Mouse (Mus musculus) embryonic facial prominence, embryonic 10.5 days (tissue): Measurements from ENCODE around the gene Ap3b1. TPM values are rescaled to one million over a fixed set of nuclear protein-coding genes. Genes with fewer than 3 reads are reported as not detected.

ENCODE experiments used
- DNase-seq: peaks from one replicate; pipeline ENCODE4 v3.0.0-alpha.2; 2017; ENCODE audit warnings: low spot score
- H3K27ac ChIP-seq: fragments of 300-500 bp; sonication (generic); replicated peaks from 2 replicates; pipeline ENCODE4 v1.5.1; 2016; ENCODE audit warnings: mild to moderate bottlenecking
- H3K27me3 ChIP-seq: fragments of 300-500 bp; sonication (generic); replicated peaks from 2 replicates; pipeline ENCODE4 v1.6.1; 2016; ENCODE audit warnings: low read depth, mild to moderate bottlenecking; ENCODE audit not compliant: poor library complexity, severe bottlenecking
- H3K36me3 ChIP-seq: fragments of 300-500 bp; sonication (generic); replicated peaks from 2 replicates; pipeline ENCODE4 v1.6.1; 2016; ENCODE audit warnings: mild to moderate bottlenecking, moderate library complexity
- H3K4me1 ChIP-seq: fragments of 300-500 bp; sonication (generic); 2 replicates; pipeline ENCODE4 v1.6.1; 2016
- H3K4me3 ChIP-seq: fragments of 300-500 bp; sonication (generic); 2 replicates; pipeline ENCODE4 v1.5.1; 2016; ENCODE audit warnings: mild to moderate bottlenecking, moderate library complexity
- H3K9me3 ChIP-seq: fragments of 300-500 bp; sonication (generic); 2 replicates; pipeline ENCODE4 v1.6.1; 2016; ENCODE audit warnings: mild to moderate bottlenecking
- WGBS: fragments of 180-500 bp; shearing (Covaris S2); methylation state at CpG from one replicate; pipeline ENCODE4 v1.1.7; 2016; 5-methylcytosine and 5-hydroxymethylcytosine counted together
- polyA plus RNA-seq: library from polyadenylated mRNA; unstranded; fragments of >200 nt; fragmentation: Nextera tagmentation; extraction: Ambion mirVana; gene quantifications from 2 replicates; pipeline ENCODE4 v1.2.1, GENCODE M21; 2016

Gene Ap3b1
- polyA plus RNA-seq, 1 experiment from 2014 or later = 37.7 TPM

DNA sequence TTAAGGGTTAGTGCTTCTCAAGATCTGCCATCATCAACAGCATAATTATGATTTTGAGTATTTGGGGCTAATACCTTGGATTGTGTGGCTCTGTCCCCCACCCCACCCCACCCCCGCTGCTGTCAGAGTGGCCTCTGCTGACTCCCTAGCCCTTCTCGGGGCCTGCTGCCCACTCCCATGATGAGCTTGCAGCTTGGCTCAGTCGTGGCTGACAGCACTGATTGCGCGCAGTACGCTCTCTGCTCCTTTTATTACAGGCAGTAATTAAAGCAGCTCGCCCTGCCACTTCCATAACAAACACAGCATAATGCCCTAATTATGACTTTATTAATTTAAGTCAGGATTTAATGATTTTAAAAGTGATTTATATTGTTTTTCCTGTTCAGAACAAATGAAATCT lies 121.5 kb downstream of the Ap3b1 start:
- Histone ChIP-seq H3K4me3 (no peak overlapping the region), H3K36me3 (peaks cover 88% of the 10 kb centered on the region), H3K27ac (no peak overlapping the region)

DNA sequence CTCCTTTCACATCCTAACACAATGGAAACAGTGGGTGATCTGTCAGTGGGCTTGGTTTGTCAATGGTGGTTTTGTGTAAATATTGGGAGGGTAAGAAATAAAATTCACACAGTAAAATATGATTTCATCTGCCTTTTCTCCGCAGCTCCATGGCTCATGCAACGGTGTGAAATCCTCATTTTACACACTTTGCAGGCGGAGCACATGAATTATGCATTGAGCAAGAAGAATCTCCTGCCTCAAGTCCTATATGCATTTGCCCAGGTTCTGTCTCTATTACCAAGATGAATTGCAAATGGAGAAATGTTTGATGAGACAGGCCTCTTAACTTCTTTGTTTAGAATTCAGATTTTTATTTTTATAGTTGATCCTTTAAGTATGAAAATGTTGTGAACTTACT lies 131.9 kb downstream of the Ap3b1 start:
- 90% methylated on average over 3 of the region's 3 CpGs for WGBS
- Histone ChIP-seq H3K4me1 (no peaks in the 10 kb centered on the region), H3K4me3 (no peak overlapping the region), H3K27me3 (no peaks in the 10 kb centered on the region), H3K27ac (no peak overlapping the region), H3K9me3 (no peaks in the 10 kb centered on the region), H3K36me3 (peaks cover 42% of the 10 kb centered on the region)
- no peak for DNase-seq

More for the DNA sequence above, 121.5 kb downstream of the Ap3b1 start:
- no peaks in the 10 kb centered on the region for H3K4me1 ChIP-seq
- no peak for DNase-seq
- WGBS = 88% methylated on average over 7 of the region's 7 CpGs
- no peaks in the 10 kb centered on the region for H3K27me3 ChIP-seq
- peaks cover 5% of the 10 kb centered on the region; the same call in 1 of the 2 replicates for H3K9me3 ChIP-seq

DNA sequence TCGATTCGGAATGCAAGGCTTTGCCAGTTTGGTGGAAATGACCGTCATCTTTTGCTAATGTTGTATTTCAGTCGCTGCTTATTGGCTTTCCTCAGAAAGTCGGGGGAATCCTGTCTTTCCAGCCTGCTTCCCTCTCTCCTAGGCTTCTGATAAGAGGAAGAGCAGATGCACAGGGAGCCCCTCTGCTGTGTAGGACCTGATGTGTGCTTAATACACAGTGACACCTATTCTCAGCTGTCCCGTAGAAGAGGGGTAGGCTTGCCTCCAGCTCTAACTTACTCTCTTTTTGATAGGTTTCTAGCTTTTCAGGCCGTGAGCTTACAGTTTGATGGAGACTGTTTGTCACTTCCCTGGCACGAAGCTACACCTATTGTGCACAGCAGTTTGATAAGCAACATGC lies 132.4 kb downstream of the Ap3b1 start:
- no peak overlapping the region for H3K4me3 ChIP-seq
- H3K4me1 ChIP-seq = no peaks in the 10 kb centered on the region
- no peaks in the 10 kb centered on the region for H3K27me3 ChIP-seq
- H3K9me3 ChIP-seq = no peaks in the 10 kb centered on the region
- WGBS = 89% methylated on average over 8 of the region's 8 CpGs
- peaks cover 38% of the 10 kb centered on the region for H3K36me3 ChIP-seq
- DNase-seq = no peak
- H3K27ac ChIP-seq = no peak overlapping the region

DNA sequence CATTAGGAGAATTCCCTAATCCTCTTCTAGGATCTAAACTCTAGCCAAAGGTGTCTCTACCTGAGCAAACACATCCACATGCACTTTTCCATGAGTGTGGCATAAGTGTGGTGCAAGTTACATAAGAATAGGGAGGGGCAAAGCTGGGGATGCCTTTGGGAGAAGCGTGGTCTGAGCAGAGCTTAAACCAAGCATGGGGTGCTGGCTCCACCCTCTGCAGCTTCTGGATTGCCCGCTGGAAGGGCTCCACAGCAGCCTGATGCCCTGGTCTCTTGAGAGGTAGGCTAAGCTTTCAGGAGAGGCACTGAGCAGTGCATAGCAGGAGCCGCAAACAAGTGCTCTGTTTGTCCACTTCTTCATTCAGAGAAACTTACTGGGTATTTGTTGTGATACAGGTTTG lies 138.8 kb downstream of the Ap3b1 start:
- DNase-seq = no peak
- H3K36me3 ChIP-seq = peaks cover 38% of the 10 kb centered on the region
- no peak overlapping the region for H3K4me3 ChIP-seq
- WGBS = 82% methylated on average over 3 of the region's 3 CpGs
- H3K27ac ChIP-seq = no peak overlapping the region
- no peaks in the 10 kb centered on the region for H3K9me3 ChIP-seq
- H3K4me1 ChIP-seq = 0 out of 2 replicates have a peak, but pooled peaks cover 5% of the 10 kb centered on the region
- H3K27me3 ChIP-seq = no peaks in the 10 kb centered on the region

DNA sequence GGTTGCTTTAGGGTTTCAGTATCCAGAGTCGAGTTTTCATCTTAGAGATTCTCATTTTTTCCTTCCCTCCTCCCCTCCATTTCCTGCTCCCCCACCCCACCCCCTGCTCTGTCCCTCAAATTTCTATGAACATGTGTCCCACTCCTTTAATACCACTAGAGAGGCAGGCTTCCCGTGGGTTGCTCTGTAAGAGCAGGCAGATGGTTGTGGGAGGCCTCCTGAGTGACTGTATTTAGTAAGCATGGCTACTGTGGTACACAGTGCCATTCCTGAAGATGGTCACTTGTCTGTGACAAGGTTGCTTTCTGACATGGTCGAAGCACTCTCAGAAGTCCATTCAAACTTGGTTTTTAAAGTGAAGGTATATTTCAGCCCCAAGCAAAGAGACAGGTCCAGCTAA lies 147.7 kb downstream of the Ap3b1 start:
- Histone ChIP-seq H3K36me3 (peaks cover 26% of the 10 kb centered on the region), H3K27ac (no peak overlapping the region), H3K4me1 (no peaks in the 10 kb centered on the region), H3K4me3 (no peak overlapping the region), H3K9me3 (no peaks in the 10 kb centered on the region), H3K27me3 (no peaks in the 10 kb centered on the region)
- DNase-seq = no peak
- WGBS = 81% methylated on average over 3 of the region's 3 CpGs

DNA sequence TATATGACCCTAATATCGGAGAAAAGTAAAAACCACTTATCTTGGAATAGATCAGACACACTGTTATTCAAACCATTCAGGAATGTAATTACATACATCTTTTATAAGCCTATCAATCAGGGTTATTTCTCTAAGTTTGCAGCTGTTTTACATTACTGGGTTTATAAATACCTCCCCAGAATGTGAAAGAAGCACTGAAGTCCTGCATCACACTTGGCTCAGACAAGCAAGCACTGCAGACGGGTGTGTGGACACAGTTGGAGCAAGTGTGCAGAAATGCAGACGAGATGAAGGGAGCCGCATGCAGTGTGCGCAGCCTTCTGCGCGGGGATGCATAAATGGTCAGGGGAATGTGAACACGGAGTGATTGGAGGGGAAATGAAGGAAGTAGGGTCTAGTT lies 149.6 kb downstream of the Ap3b1 start:
- Histone ChIP-seq H3K4me1 (peaks cover 9% of the 10 kb centered on the region), H3K4me3 (no peak overlapping the region), H3K36me3 (peaks cover 27% of the 10 kb centered on the region), H3K27me3 (no peaks in the 10 kb centered on the region), H3K27ac (no peak overlapping the region), H3K9me3 (no peaks in the 10 kb centered on the region)
- 85% methylated on average over 8 of the region's 8 CpGs for WGBS
- no peak for DNase-seq

DNA sequence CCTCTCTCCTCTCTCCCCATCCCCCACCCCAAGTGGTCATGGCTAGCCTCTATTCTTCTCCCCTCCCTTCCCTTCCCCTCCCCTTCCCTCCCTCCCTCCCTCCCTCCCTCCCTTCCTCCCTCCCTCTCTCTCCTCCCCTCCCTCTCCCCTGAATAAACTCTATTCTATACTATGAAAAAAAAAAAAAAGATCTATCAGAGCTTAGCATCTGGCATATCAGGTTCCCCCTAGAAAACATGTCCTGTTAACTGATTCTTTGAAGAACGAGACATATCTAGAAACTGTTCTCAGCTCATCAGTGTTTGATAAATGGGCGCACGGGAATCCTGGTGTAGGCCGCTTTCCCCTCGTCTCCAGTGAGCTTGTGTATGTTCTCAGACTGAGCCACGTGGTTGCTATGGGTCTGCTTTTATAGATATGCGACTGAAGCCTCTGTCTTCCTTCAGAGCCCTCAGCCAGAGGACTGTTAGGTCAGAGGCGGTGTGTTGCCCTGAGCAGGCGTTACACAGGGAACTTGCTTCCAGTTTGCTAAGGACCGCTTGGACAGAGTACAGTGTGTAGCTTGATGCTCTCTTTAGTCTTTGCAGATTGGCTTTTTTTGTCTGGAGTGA lies 154.5 kb downstream of the Ap3b1 start:
- H3K4me1 ChIP-seq = peaks cover 10% of the 10 kb centered on the region
- no peak overlapping the region for H3K4me3 ChIP-seq
- H3K27ac ChIP-seq = no peak overlapping the region
- WGBS = 77% methylated on average over 10 of the region's 10 CpGs
- no peaks in the 10 kb centered on the region for H3K9me3 ChIP-seq
- no peaks in the 10 kb centered on the region for H3K27me3 ChIP-seq
- H3K36me3 ChIP-seq = peaks cover 16% of the 10 kb centered on the region
- DNase-seq = no peak

DNA sequence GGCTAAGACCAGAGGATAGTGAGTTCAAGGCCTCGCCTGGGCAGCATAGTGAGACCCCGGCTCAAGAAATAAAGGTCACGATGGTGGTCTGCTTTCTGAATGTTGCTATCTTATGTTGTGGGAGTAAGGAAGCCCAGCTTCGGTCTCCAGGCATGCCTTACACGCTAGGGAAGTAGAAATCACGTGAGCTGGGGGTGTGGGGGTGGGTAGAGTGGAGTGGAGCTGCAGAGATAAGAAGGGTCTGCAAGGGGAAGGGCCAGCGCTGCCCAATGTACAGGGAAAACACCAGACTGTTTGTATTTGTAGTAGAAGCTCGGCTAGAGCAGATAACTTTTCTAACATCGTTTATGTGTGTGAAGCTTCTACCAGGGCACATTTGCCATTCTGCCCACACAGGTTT lies 155.1 kb downstream of the Ap3b1 start:
- Histone ChIP-seq H3K36me3 (peaks cover 16% of the 10 kb centered on the region), H3K27ac (no peak overlapping the region), H3K4me3 (no peak overlapping the region), H3K9me3 (no peaks in the 10 kb centered on the region), H3K4me1 (peaks cover 10% of the 10 kb centered on the region), H3K27me3 (no peaks in the 10 kb centered on the region)
- 84% methylated on average over 9 of the region's 9 CpGs for WGBS
- no peak for DNase-seq

DNA sequence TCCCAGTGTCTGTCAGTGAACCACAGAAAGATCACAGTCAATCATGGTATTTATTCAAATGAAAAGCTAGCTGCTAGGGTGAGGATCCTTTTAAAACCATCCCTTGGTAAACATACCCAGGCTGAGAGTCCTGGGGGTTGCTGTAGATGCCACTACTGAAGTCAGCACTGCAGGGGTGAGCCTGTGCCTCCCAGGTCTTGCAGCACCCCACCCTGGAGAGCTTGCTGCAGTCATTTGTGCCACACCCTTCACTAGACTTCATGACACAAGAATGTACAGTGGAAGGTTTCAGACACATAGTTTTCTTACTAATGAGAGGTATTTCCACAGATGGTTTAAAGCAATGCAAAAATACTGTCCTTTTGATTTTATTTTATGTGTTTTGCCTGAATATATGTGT lies 156.2 kb downstream of the Ap3b1 start:
- Histone ChIP-seq H3K4me3 (no peak overlapping the region), H3K36me3 (peaks cover 14% of the 10 kb centered on the region), H3K27ac (no peak overlapping the region), H3K27me3 (no peaks in the 10 kb centered on the region), H3K9me3 (no peaks in the 10 kb centered on the region), H3K4me1 (peaks cover 10% of the 10 kb centered on the region)
- no peak for DNase-seq

DNA sequence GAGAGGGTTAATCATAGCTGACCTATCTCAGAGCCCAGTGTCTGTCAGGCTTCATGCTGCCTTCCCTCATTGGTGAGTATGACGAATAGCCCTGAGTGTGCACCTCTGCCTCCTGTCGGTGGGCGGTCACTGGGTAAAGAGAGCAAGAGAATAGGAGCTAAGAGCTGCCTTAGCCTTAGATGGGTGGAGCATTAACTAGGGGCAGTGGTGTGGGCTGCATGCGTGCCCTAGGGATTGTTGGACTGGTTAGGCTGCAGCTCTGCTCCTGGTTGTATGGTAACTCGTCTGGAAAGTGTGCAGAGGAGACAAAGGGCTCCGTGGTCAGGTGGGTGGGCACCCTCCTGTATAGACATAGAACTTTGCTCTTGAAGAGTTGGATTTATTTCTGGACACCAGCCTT lies 157.8 kb downstream of the Ap3b1 start:
- H3K36me3 ChIP-seq = peaks cover 15% of the 10 kb centered on the region
- peaks cover 10% of the 10 kb centered on the region for H3K4me1 ChIP-seq
- H3K4me3 ChIP-seq = no peak overlapping the region
- WGBS = 87% methylated on average over 6 of the region's 6 CpGs
- DNase-seq = no peak
- no peak overlapping the region for H3K27ac ChIP-seq
- H3K9me3 ChIP-seq = no peaks in the 10 kb centered on the region
- H3K27me3 ChIP-seq = no peaks in the 10 kb centered on the region

DNA sequence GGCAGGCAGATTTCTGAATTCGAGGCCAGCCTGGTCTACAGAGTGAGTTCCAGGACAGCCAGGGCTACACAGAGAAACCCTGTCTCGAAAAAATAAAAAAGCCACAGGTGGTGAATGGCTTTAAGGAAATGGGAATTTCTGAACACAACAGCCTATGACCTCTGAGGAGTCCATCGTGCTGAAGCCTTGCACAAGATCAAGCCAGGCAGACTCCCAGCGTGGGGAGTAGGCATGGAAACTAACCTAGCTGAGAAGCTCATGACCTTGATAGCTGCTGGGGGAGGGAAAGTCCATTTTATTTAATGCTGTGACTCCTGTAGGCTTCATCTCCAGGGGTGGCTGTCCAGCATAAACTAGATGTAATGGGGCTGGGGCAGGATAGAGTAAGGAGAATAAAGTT lies 159.4 kb downstream of the Ap3b1 start:
- H3K27ac ChIP-seq = no peak overlapping the region
- H3K4me1 ChIP-seq = 0 out of 2 replicates have a peak, but pooled peaks cover 3% of the 10 kb centered on the region
- peaks cover 12% of the 10 kb centered on the region; the same call in 1 of the 2 replicates for H3K36me3 ChIP-seq
- no peak for DNase-seq
- WGBS = 93% methylated on average over 4 of the region's 4 CpGs
- no peak overlapping the region for H3K4me3 ChIP-seq
- H3K27me3 ChIP-seq = no peaks in the 10 kb centered on the region
- H3K9me3 ChIP-seq = no peaks in the 10 kb centered on the region

DNA sequence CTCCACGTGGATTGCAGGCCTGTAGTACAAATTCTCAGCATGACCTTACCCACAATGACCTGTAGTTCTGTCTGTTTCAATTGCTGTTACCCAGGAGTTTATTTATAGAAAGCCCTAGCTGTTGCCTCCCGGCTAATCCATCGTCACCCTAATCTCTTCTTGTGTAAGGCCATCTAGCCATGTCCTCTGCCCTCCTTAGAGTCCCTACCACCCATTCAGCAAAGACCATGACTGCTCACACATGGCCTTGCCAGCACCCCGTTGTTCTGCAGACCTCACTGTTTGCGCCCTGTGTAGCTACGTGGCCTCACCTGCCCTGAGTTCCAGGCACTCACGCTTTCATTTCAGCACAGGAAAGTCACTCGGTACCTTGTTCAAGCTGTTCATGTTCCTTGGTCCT lies 160.5 kb downstream of the Ap3b1 start:
- Histone ChIP-seq H3K27ac (no peak overlapping the region), H3K36me3 (peaks cover 12% of the 10 kb centered on the region; the same call in 1 of the 2 replicates), H3K4me3 (no peak overlapping the region), H3K4me1 (no peaks in the 10 kb centered on the region), H3K27me3 (no peaks in the 10 kb centered on the region), H3K9me3 (no peaks in the 10 kb centered on the region)
- no peak for DNase-seq
- WGBS = 87% methylated on average over 8 of the region's 8 CpGs

DNA sequence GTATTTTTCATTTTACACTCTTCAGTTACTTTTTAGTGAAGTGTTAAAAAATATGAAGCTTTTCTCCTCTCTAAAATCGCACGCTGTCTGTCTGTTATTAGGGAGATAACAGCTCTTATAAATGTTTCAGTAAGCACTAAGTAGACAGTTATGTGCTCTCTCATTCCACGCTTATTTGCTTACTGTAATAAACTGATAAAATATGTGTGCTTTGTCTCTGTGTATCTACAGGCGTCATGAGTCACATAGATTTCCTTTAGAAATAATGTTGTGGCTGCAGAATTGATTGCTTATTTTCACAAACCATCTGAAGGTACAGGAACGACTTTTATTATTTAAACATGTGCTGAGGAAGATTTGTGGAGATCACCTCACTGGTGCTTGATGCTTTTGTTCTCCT lies 164.5 kb downstream of the Ap3b1 start:
- H3K36me3 ChIP-seq = peaks cover 7% of the 10 kb centered on the region
- no peaks in the 10 kb centered on the region for H3K9me3 ChIP-seq
- no peaks in the 10 kb centered on the region for H3K4me1 ChIP-seq
- H3K27me3 ChIP-seq = no peaks in the 10 kb centered on the region
- no peak overlapping the region for H3K27ac ChIP-seq
- WGBS = 87% methylated on average over 5 of the region's 5 CpGs
- no peak overlapping the region for H3K4me3 ChIP-seq
- no peak for DNase-seq
